Mouse (Mus musculus): ENCODE measurements around the gene Maff. TPM values are rescaled to one million over a fixed set of nuclear protein-coding genes. Genes with fewer than 3 reads are reported as not detected.

Maff gene
- 3.5 and 3.7 TPM in 2 replicates for polyA plus RNA-seq (2015; fragmentation: Nextera tagmentation; extraction: Ambion mirVana)

DNA sequence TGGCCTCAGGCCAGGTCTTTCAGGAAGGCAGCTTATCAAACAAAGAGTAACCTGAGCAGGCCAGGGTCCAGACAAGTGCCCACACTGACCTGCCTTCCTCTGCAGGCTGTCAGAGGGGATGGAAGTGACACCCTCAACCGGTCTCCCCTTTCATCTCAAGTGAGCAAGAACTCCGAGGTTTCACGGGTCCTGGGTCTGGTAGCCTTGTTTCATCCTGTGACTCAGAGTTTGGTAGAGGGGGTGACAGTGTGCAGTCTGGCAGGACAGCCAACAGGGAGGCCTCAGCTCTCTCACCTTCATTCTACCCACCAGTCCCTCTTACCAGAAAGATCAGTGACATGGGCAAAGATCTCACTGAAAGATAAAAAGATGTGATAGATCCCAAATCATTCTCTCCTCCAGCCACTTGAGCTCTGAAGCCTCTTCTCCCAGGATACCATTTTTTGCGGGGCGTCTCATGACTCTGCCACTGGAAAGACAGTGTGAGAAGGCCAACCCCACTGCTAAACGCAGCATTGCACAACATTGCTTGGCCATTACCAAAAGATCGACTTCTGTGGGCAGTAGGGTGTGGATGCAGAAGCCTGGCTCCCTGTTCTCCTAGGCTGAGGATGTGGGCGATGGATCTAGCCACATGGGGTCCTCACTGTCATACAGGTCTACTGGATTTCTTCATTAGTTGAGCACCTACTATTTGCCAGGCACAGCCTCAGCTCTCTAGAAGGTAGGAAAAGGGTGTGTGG, at the start of gene Maff:
TSS of gene Maff (plus strand) at position 571 of the 743 bp plus-strand sequence.
- H3K27ac ChIP-seq (replicated peaks) = peak within 1 kb of the TSS; percentile 98
- peaks cover 17% of the 10 kb centered on the region for H3K4me1 ChIP-seq
- WGBS = 49% methylated on average over 8 of the region's 8 CpGs
- peak within 1 kb of the TSS; percentile 91 for H3K4me2 ChIP-seq (replicated peaks)
- H3K9ac ChIP-seq = peak within 1 kb of the TSS; percentile 74
- no peaks in the 10 kb centered on the region for H3K27me3 ChIP-seq
- ATAC-seq (ENCODE audit: insufficient number of reproducible peaks, low FRiP score, low TSS enrichment, low read depth) = no peak
- H3K36me3 ChIP-seq = no peaks in the 10 kb centered on the region
- peak within 1 kb of the TSS; percentile 81 for H3K4me3 ChIP-seq (replicated peaks)
- H3K9me3 ChIP-seq (replicated peaks) = no peaks in the 10 kb centered on the region

DNA sequence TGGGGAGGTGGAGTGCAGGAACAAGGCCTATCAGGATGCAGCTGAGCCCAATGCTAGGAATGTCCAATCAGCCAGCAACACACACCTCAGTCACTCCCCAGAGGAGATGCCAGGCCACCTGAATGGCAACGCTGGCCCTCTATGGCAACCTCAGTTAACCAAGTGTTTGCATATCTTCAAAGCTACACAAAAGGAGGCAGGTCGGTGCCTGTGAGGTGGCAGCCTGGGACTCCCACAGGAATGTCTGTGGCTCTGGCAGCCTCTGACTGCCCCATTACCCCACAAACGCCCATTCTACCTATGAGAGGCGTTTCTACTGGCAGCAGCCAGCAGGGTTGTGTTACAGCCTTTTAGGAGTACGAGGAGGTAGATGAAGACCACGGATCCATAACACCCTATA, 47.9 kb upstream of the Maff start:
- Histone ChIP-seq H3K4me3 (replicated peaks) (no peak overlapping the region), H3K36me3 (peaks cover 5% of the 10 kb centered on the region; the same call in 1 of the 2 replicates), H3K27ac (replicated peaks) (no peak overlapping the region), H3K4me2 (replicated peaks) (no peak overlapping the region), H3K9ac (no peak overlapping the region), H3K9me3 (replicated peaks) (no peaks in the 10 kb centered on the region), H3K27me3 (no peaks in the 10 kb centered on the region), H3K4me1 (peaks cover 7% of the 10 kb centered on the region; the same call in 1 of the 2 replicates)
- WGBS = 70% methylated on average over 6 of the region's 6 CpGs
- ATAC-seq (ENCODE audit: insufficient number of reproducible peaks, low FRiP score, low TSS enrichment, low read depth) = no peak

DNA sequence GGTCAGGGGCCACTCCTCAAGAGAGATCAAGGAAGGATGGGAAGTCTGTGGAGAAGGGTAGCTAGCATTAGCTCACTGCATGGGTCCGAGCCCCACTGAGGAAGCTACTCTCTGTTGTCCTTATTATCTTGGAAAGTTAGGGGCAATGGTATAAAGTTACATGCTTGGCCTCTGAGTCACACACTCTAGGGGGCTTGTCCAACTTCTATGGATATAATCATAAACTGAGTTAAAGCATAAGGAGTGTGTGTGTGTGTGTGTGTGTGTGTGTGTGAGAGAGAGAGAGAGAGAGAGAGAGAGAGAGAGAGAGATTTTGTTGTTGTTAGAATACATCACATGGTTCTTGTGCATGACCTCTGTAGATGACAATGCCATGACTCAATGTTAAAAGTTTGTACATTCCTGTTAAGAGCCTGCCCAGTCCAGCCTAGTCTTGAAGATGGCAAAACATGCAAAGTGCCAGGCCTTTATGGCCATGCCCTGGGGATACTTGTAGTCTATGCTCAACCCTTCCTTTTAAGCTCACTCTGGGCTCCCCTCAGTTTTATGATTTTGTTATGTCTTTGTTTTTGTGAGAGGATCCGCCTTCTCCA, 46.8 kb upstream of the Maff start:
- WGBS = 81% methylated on average over 2 of the region's 2 CpGs
- no peak for ATAC-seq (ENCODE audit: insufficient number of reproducible peaks, low FRiP score, low TSS enrichment, low read depth)
- H3K4me3 ChIP-seq (replicated peaks) = no peak overlapping the region

DNA sequence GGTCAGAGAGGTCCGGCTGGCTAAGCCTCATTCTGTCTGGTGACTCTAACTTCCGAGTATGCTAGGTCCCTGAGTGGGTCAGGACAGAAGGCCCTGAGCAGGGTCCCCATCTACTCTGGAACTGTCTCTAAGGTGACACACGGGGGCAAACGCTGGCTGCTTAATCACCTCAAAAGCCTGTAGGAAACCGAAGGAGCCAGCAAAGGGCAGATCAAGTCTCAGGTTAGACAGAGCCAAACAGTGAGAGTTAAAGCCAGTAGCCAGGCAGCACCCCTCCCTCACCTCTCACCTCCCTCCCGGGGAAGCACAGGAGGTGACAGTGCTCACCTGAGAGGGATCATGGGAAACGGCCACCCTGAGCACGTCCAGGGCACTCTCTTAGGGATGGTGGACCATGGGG, 42.7 kb upstream of the Maff start:
- ATAC-seq (ENCODE audit: insufficient number of reproducible peaks, low FRiP score, low TSS enrichment, low read depth) = no peak
- H3K27me3 ChIP-seq = no peaks in the 10 kb centered on the region
- no peak overlapping the region for H3K4me3 ChIP-seq (replicated peaks)
- H3K27ac ChIP-seq (replicated peaks) = no peak overlapping the region
- H3K36me3 ChIP-seq = peaks cover 23% of the 10 kb centered on the region
- no peak overlapping the region for H3K4me2 ChIP-seq (replicated peaks)
- peaks cover 6% of the 10 kb centered on the region; the same call in 1 of the 2 replicates for H3K4me1 ChIP-seq
- no peaks in the 10 kb centered on the region for H3K9me3 ChIP-seq (replicated peaks)
- 85% methylated on average over 8 of the region's 8 CpGs for WGBS
- H3K9ac ChIP-seq = no peak overlapping the region

More for the DNA sequence above, 46.8 kb upstream of the Maff start:
- Histone ChIP-seq H3K27me3 (no peaks in the 10 kb centered on the region), H3K4me2 (replicated peaks) (no peak overlapping the region), H3K9ac (no peak overlapping the region), H3K9me3 (replicated peaks) (no peaks in the 10 kb centered on the region), H3K27ac (replicated peaks) (no peak overlapping the region), H3K36me3 (peaks cover 5% of the 10 kb centered on the region; the same call in 1 of the 2 replicates), H3K4me1 (peaks cover 7% of the 10 kb centered on the region; the same call in 1 of the 2 replicates)

DNA sequence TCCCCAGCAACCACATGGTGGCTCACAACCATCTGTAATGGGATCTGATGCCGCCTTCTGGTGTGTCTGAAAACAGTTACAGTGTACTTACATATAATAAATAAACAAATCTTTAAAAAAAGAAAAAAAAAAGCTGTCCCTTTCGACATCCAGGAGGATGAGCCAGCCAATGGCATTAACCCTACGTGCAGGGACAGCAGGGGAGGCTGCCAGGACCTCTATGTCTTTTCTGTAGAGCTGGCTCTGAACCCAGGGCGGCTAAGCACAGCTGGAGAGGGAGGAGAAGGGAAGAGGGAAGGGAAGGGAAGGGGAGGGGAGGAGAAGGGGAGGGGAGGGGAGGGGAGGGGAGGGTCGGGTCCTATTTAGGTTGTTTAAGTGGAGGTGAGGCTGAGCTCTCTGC, 41.6 kb upstream of the Maff start:
- Histone ChIP-seq H3K4me1 (no peaks in the 10 kb centered on the region), H3K4me3 (replicated peaks) (no peak overlapping the region), H3K27me3 (no peaks in the 10 kb centered on the region), H3K36me3 (peaks cover 23% of the 10 kb centered on the region), H3K27ac (replicated peaks) (no peak overlapping the region), H3K9ac (no peak overlapping the region), H3K9me3 (replicated peaks) (no peaks in the 10 kb centered on the region), H3K4me2 (replicated peaks) (no peak overlapping the region)
- WGBS = 62% methylated on average over 3 of the region's 5 CpGs
- no peak for ATAC-seq (ENCODE audit: insufficient number of reproducible peaks, low FRiP score, low TSS enrichment, low read depth)

DNA sequence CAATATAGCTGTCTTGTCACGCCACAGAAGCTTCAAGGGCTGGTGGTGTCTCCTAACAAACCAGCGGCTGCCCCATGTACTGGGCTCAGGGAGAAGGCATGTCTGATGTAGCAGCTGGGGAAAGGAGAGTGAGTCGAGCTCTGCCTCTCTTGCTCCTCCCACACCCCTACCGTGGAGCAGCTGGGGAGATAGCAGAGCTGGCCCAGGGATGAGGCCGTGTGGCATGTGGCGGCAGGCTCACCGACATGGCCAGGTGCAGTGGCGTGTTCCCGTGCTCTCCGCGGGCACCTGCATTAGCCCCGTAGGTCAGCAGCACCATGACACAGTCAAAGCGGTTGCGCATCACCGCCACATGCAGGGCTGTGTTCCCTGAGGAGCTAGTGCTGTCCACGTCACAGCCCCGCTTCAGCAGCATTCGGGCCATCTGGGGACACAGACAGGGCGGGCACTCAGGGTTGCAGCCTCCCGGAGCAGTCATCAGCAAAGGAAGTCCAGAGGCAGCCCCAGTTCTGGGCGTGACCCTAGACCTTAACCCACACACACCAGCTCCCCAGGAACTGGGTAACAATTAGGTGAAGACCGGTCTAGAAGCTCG, 40.3 kb upstream of the Maff start:
- no peaks in the 10 kb centered on the region for H3K9me3 ChIP-seq (replicated peaks)
- H3K9ac ChIP-seq = no peak overlapping the region
- no peaks in the 10 kb centered on the region for H3K27me3 ChIP-seq
- peaks cover 25% of the 10 kb centered on the region for H3K36me3 ChIP-seq
- peak; percentile 45; the same call in 1 of the 2 replicates for ATAC-seq (ENCODE audit: insufficient number of reproducible peaks, low FRiP score, low TSS enrichment, low read depth)
- no peak overlapping the region for H3K4me3 ChIP-seq (replicated peaks)
- H3K27ac ChIP-seq (replicated peaks) = no peak overlapping the region
- WGBS = 76% methylated on average over 23 of the region's 23 CpGs
- no peak overlapping the region for H3K4me2 ChIP-seq (replicated peaks)
- no peaks in the 10 kb centered on the region for H3K4me1 ChIP-seq

DNA sequence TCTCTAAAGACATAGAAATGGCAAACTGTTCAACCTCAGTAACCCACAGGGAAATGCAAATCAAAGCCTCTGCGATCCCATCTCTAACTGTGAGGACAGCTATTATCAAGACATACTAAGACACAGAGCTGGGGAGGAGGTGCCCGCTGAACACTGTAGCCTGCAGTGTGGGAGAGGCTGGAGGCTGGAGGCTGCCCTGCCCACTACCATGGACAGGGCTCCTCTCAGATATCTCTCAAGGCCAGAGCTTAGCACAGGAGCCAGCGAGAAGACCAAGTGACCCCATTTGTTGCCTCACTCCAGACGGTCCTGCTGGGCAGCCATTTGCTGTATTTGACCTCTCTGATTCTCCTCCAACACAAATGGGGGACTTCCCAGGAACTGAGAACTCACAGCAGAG, 38.6 kb upstream of the Maff start:
- no peaks in the 10 kb centered on the region for H3K4me1 ChIP-seq
- H3K9me3 ChIP-seq (replicated peaks) = no peaks in the 10 kb centered on the region
- no peak overlapping the region for H3K4me2 ChIP-seq (replicated peaks)
- H3K36me3 ChIP-seq = peaks cover 30% of the 10 kb centered on the region
- no peak overlapping the region for H3K4me3 ChIP-seq (replicated peaks)
- no peak overlapping the region for H3K9ac ChIP-seq
- no peaks in the 10 kb centered on the region for H3K27me3 ChIP-seq
- no peak for ATAC-seq (ENCODE audit: insufficient number of reproducible peaks, low FRiP score, low TSS enrichment, low read depth)
- 71% methylated on average over 4 of the region's 4 CpGs for WGBS
- H3K27ac ChIP-seq (replicated peaks) = no peak overlapping the region

DNA sequence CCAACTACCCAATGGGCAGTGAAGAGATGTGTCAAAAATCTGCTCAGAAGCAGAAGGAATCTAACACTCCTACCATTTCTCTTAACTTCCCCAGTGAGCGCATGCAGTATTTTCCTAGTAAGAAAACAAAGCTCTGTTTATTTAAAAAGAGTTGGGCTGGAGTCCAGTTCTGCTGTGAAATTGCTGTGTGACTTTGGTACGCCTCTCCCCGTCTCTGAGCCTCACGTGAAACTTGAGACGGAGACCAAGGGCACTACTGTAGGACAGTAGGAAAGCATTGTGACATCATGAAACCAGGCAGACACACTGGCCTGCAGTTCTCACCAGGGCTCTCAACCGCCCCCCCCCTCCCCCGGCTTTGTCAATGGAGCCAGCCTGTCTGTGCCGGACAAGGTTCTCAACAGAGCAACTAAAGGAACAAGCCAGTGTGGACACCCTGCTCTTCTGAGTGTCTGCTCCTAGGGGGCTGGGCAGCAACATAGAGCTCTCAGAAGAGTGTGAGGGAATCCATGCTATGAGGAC, 32.5 kb upstream of the Maff start:
- no peak overlapping the region for H3K4me3 ChIP-seq (replicated peaks)
- ATAC-seq (ENCODE audit: insufficient number of reproducible peaks, low FRiP score, low TSS enrichment, low read depth) = no peak
- H3K36me3 ChIP-seq = peaks cover 22% of the 10 kb centered on the region
- H3K9ac ChIP-seq = no peak overlapping the region
- H3K4me1 ChIP-seq = no peaks in the 10 kb centered on the region
- 61% methylated on average over 8 of the region's 8 CpGs for WGBS
- H3K27me3 ChIP-seq = no peaks in the 10 kb centered on the region
- no peak overlapping the region for H3K27ac ChIP-seq (replicated peaks)
- H3K9me3 ChIP-seq (replicated peaks) = no peaks in the 10 kb centered on the region
- no peak overlapping the region for H3K4me2 ChIP-seq (replicated peaks)

DNA sequence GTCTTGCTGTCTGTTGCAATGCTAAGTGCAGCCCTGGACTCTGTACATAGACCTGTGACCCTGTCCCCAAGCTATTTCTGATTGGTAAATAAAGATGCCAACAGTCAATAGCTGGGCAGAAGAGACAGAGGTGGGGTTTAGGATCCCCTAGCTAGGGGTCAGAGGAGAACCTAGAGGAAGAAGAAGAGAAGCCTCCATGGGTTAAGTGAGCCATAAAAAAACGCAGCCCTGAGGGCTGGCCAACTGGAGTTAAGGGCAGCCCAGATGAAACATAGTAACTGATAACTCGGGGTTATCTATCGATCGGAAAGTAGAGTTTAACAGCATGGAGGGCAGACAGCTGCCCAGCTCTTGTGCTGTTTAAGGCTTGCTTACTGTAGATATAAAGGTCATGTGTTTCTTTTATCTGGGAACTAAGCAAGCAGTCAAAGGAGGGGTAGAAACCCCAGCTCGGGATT, 24.7 kb upstream of the Maff start:
- no peak overlapping the region for H3K4me3 ChIP-seq (replicated peaks)
- H3K4me2 ChIP-seq (replicated peaks) = no peak overlapping the region
- H3K4me1 ChIP-seq = peaks cover 40% of the 10 kb centered on the region
- no peak overlapping the region for H3K9ac ChIP-seq
- 0 out of 2 replicates have a peak, but pooled peaks cover 4% of the 10 kb centered on the region for H3K36me3 ChIP-seq
- no peaks in the 10 kb centered on the region for H3K9me3 ChIP-seq (replicated peaks)
- no peak for ATAC-seq (ENCODE audit: insufficient number of reproducible peaks, low FRiP score, low TSS enrichment, low read depth)
- H3K27me3 ChIP-seq = no peaks in the 10 kb centered on the region
- no peak overlapping the region for H3K27ac ChIP-seq (replicated peaks)
- 79% methylated on average over 5 of the region's 5 CpGs for WGBS

DNA sequence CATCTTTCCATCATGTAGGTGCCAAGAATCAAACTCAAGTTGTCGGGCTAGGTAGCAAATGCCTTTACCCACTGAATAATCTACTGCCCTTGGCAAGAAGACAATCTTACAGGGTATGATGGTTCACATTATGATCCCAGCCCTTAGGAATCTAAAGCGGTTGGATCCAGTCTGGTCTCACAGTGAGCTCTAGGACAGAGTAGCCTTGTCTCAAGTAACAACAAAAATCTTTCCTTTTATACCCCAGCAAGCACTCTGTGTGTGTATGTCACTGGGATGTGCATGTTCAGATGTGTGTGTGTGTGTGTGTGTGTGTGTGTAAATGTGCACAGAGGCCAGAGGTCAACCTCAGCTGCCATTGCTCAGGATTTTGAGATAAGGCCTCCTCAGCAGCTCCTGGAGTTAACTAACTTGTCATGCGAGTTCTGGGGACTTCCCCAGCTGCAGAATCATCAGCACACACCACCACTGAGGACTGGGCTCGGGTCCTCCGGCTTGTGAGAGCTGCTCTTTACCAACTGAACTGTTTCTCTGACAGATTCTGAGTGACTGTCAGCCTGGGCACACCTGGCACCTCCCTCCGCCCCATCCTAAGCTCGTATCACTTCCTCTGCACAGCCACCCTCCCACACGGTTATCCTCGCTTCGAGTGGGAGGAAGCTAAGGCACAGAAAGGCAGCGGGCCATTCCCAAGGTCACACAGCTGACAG, 24.0 kb upstream of the Maff start:
- Histone ChIP-seq H3K4me3 (replicated peaks) (no peak overlapping the region), H3K27ac (replicated peaks) (peak overlapping the region; percentile 58; the same call in 1 of the 2 replicates)
- WGBS = 58% methylated on average over 11 of the region's 11 CpGs

More for the DNA sequence above, 24.0 kb upstream of the Maff start:
- Histone ChIP-seq H3K4me1 (peaks cover 47% of the 10 kb centered on the region), H3K4me2 (replicated peaks) (no peak overlapping the region), H3K27me3 (no peaks in the 10 kb centered on the region), H3K9me3 (replicated peaks) (no peaks in the 10 kb centered on the region), H3K9ac (no peak overlapping the region), H3K36me3 (0 out of 2 replicates have a peak, but pooled peaks cover 4% of the 10 kb centered on the region)
- no peak for ATAC-seq (ENCODE audit: insufficient number of reproducible peaks, low FRiP score, low TSS enrichment, low read depth)
